Mouse (Mus musculus): ENCODE data around the gene Gstt3. TPM values are rescaled to one million over a fixed set of nuclear protein-coding genes. Genes with fewer than 3 reads are reported as not detected.

The Gstt3 gene
- polyA plus RNA-seq, 1 experiment from 2014 or later = 19.9 TPM

DNA sequence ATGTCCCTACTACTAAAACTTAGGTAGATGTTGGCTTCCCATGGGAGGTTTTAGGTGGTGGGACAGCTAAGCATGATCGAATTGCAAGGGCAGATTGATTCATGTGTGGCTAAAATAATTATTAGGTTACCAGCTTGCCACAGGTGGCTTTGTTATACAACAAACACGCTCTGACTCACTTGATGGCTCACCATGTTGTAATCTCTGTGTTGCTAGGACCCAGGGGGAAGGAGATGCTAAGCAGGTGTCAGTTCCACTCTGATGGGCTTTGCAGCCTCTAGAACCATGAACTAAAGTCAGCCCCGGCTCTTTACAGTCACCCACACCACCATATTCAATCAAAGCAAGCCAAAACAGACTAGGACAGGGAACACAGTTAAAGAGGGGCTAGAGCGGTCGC, 38.7 kb upstream of the Gstt3 start:
- no peak overlapping the region for H3K9ac ChIP-seq (ENCODE audit: low read depth, low read length)
- H3K4me2 ChIP-seq (ENCODE audit: low read depth, low read length) = no peak overlapping the region
- no peak overlapping the region for H3K4me3 ChIP-seq (ENCODE audit: low read depth, low read length)
- H3K4me1 ChIP-seq (ENCODE audit: control insufficient read depth, insufficient read depth, low read length) = no peaks in the 10 kb centered on the region
- no peaks in the 10 kb centered on the region for H3K36me3 ChIP-seq (ENCODE audit: control insufficient read depth, insufficient read depth, low read length)
- H3K27ac ChIP-seq (replicated peaks; ENCODE audit: low read depth, low read length) = no peak overlapping the region
- H3K27me3 ChIP-seq (replicated peaks; ENCODE audit: control insufficient read depth, insufficient read depth, low read length) = no peaks in the 10 kb centered on the region
- ATAC-seq (ENCODE audit: low read depth) (no peak), DNase-seq (ENCODE audit: low spot score) (no peak)
- 75% methylated on average over 5 of the region's 5 CpGs for whole genome bisulfite sequencing
- H3K9me3 ChIP-seq (ENCODE audit: control insufficient read depth, low read length) = no peaks in the 10 kb centered on the region; the same call in 1 of the 2 replicates

DNA sequence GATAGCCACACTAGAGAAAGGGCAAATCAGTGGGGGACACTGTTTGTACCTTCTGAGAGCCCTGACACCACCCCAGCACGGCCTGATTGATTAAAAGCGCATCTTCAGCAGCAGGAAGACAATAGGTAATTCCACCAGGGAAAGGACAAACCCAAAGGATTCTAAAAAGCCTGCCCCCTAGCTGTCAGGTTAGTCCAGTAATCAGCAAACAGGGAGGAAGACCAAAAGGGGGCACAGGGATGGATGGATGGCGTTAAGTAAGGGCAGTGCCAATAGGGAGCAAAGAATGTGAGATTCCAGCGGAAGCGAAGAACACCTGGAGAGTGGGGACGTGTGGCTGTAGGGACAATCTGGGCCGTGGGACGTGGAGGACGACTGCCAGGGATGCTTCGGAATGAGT, 37.4 kb upstream of the Gstt3 start:
- ATAC-seq (ENCODE audit: low read depth) (no peak), DNase-seq (ENCODE audit: low spot score) (no peak)
- WGBS = 58% methylated on average over 10 of the region's 10 CpGs
- no peak overlapping the region for H3K27ac ChIP-seq (replicated peaks; ENCODE audit: low read depth, low read length)
- H3K4me1 ChIP-seq (ENCODE audit: control insufficient read depth, insufficient read depth, low read length) = no peaks in the 10 kb centered on the region
- no peak overlapping the region for H3K9ac ChIP-seq (ENCODE audit: low read depth, low read length)
- H3K4me3 ChIP-seq (ENCODE audit: low read depth, low read length) = no peak overlapping the region
- H3K36me3 ChIP-seq (ENCODE audit: control insufficient read depth, insufficient read depth, low read length) = no peaks in the 10 kb centered on the region
- no peaks in the 10 kb centered on the region; the same call in 1 of the 2 replicates for H3K9me3 ChIP-seq (ENCODE audit: control insufficient read depth, low read length)
- no peaks in the 10 kb centered on the region for H3K27me3 ChIP-seq (replicated peaks; ENCODE audit: control insufficient read depth, insufficient read depth, low read length)
- H3K4me2 ChIP-seq (ENCODE audit: low read depth, low read length) = no peak overlapping the region

DNA sequence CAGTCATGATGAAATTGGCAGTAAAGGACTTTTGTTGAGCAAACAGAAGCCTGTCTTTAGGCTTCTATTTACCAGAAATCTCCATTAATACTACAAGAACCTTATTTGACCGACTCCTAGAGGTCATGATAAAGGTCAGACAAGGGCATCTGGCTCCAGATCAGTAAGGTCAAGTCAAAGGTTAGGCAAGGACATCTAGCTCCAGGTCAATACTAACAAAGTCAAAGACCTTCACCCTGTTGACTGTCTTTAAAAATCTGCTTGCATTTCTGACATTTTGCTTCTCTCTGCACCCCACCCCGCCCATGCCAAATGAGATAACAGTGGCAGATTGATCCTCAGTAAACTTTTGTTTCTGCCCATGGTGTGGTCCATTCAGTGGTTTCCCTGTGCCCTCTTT, 23.0 kb upstream of the Gstt3 start:
- Histone ChIP-seq H3K4me3 (ENCODE audit: low read depth, low read length) (no peak overlapping the region), H3K4me2 (ENCODE audit: low read depth, low read length) (no peak overlapping the region), H3K4me1 (ENCODE audit: control insufficient read depth, insufficient read depth, low read length) (no peaks in the 10 kb centered on the region), H3K36me3 (ENCODE audit: control insufficient read depth, insufficient read depth, low read length) (no peaks in the 10 kb centered on the region), H3K27ac (replicated peaks; ENCODE audit: low read depth, low read length) (no peak overlapping the region), H3K9me3 (ENCODE audit: control insufficient read depth, low read length) (no peaks in the 10 kb centered on the region), H3K27me3 (replicated peaks; ENCODE audit: control insufficient read depth, insufficient read depth, low read length) (no peaks in the 10 kb centered on the region), H3K9ac (ENCODE audit: low read depth, low read length) (no peak overlapping the region)
- ATAC-seq (ENCODE audit: low read depth) = no peak
- no peak for DNase-seq (ENCODE audit: low spot score)
- 78% methylated on average over 2 of the region's 2 CpGs for WGBS

DNA sequence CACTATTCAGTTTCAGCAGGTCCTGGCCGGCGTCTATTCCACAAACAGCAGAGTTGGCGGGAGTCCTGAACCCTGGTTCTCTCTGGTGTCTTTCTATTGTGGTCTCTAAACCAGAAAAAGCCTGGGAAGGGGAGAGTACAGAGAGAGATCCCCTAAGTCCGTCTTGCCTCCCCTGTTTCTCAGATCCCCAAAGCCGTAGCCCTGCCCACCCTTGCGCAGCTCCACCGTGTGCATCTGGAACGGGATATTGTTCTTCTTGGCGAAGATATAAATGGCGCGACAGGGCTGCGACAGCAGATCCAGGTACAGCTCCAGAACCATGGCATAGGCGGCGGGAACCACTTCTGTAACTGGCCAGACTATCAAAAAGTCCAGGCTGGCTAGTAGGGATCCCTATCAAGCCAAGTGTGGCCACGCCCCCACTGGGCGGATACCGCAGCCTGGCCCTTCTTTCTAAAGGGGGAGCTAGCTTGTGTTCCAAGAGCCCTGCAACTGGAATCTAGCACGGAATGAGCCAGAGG, 17.0 kb upstream of the Gstt3 start, which contains the start of gene Gstt1:
Gene Gstt1, minus strand, starts transcription at position 409 of the 521 bp plus-strand sequence.
- H3K4me3 ChIP-seq (ENCODE audit: low read depth, low read length) = peak within 1 kb of the TSS; percentile 44
- under 1% methylated on average over 16 of the region's 18 CpGs for WGBS
- peak within 1 kb of the TSS; percentile 28; the same call in 1 of the 2 replicates for H3K27ac ChIP-seq (replicated peaks; ENCODE audit: low read depth, low read length)
- no peaks in the 10 kb centered on the region for H3K27me3 ChIP-seq (replicated peaks; ENCODE audit: control insufficient read depth, insufficient read depth, low read length)
- peak within 1 kb of the TSS; percentile 57 for H3K9ac ChIP-seq (ENCODE audit: low read depth, low read length)
- peaks cover 10% of the 10 kb centered on the region for H3K4me1 ChIP-seq (ENCODE audit: control insufficient read depth, insufficient read depth, low read length)
- H3K4me2 ChIP-seq (ENCODE audit: low read depth, low read length) = peak within 1 kb of the TSS; percentile 72
- no peaks in the 10 kb centered on the region for H3K9me3 ChIP-seq (ENCODE audit: control insufficient read depth, low read length)
- DNase-seq (ENCODE audit: low spot score) = peak; percentile 55
- no peaks in the 10 kb centered on the region for H3K36me3 ChIP-seq (ENCODE audit: control insufficient read depth, insufficient read depth, low read length)
- ATAC-seq (ENCODE audit: low read depth) = peak; percentile 44; the same call in 1 of the 2 replicates

DNA sequence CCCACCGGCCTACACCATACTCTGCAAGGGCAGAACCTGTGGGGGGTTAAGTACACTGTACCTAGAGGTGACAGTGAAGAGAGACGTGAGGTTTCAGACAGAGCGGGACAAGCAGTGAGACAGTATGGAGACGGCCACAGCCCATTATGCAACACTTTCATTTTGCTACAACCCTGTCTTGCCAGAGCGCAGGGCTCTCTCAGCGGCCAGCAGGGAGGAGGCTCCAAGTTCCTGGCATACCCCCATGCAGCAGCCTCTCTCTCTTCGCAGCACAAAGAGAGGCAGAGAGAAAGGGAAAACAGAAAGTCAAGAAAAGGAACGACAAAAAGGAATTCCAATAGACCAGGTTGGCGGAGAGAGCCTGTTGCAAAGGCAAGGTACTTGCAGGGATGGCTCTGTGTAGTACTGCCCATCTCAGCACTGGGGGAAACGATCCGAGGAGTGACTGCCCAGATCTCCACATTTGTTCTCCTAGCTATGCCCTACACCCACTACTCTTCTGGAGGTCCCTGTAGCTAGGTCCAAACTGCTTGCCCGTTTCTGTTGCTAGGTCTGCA, 16.5 kb upstream of the Gstt3 start:
- Histone ChIP-seq H3K27me3 (replicated peaks; ENCODE audit: control insufficient read depth, insufficient read depth, low read length) (no peaks in the 10 kb centered on the region), H3K9me3 (ENCODE audit: control insufficient read depth, low read length) (no peaks in the 10 kb centered on the region), H3K4me1 (ENCODE audit: control insufficient read depth, insufficient read depth, low read length) (peaks cover 10% of the 10 kb centered on the region), H3K9ac (ENCODE audit: low read depth, low read length) (peak overlapping the region; percentile 57), H3K36me3 (ENCODE audit: control insufficient read depth, insufficient read depth, low read length) (no peaks in the 10 kb centered on the region), H3K4me3 (ENCODE audit: low read depth, low read length) (peak overlapping the region; percentile 44), H3K27ac (replicated peaks; ENCODE audit: low read depth, low read length) (peak overlapping the region; percentile 28; the same call in 1 of the 2 replicates), H3K4me2 (ENCODE audit: low read depth, low read length) (peak overlapping the region; percentile 72)
- WGBS = 1% methylated on average over 10 of the region's 12 CpGs
- peak; percentile 62; the same call in 1 of the 2 replicates for ATAC-seq (ENCODE audit: low read depth)
- DNase-seq (ENCODE audit: low spot score) = peak; percentile 33

DNA sequence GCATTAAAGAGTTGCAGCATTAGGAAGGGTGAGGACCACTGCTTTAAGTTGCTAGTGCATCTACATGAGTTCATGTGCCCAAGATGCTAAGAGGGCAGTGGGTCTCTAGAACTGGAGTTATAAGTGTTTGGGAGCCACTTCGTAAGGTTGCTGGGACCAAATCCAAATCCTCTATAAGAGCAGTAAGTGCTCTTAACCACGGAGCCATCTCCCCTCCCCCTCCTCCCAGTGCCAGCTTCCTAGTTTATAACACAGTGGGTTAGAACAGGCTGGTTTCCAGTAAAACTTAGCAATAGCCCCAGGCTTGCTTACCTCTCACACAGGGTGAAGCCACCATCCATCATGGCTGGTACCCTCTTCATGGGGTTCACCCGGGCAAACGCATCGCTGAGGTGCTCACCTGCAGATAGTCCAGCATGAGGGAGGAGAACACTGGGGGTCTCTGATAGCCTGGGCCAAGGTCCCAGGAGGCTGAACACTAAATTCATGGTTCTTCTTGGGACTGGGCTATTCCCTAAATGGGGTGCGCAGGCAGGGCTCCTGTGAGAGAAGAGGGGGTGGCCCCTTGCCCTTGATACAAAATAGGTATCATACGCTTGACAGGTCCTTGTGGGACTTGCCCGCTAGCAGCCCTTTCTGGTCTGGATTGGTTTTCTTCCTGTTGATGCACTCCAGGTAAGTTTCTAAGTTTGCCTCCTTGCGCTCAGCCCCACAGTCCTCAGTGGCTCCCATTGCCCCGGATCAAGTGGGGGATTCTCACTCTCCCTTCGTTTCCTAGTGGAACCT, 15.7 kb upstream of the Gstt3 start:
- no peak for ATAC-seq (ENCODE audit: low read depth)
- Histone ChIP-seq H3K9me3 (ENCODE audit: control insufficient read depth, low read length) (no peaks in the 10 kb centered on the region), H3K4me2 (ENCODE audit: low read depth, low read length) (peak overlapping the region; percentile 72), H3K9ac (ENCODE audit: low read depth, low read length) (peak overlapping the region; percentile 57), H3K27me3 (replicated peaks; ENCODE audit: control insufficient read depth, insufficient read depth, low read length) (no peaks in the 10 kb centered on the region), H3K36me3 (ENCODE audit: control insufficient read depth, insufficient read depth, low read length) (no peaks in the 10 kb centered on the region), H3K4me1 (ENCODE audit: control insufficient read depth, insufficient read depth, low read length) (peaks cover 10% of the 10 kb centered on the region), H3K4me3 (ENCODE audit: low read depth, low read length) (peak overlapping the region; percentile 44), H3K27ac (replicated peaks; ENCODE audit: low read depth, low read length) (no peak overlapping the region)
- WGBS = 48% methylated on average over 11 of the region's 11 CpGs
- no peak for DNase-seq (ENCODE audit: low spot score)

DNA sequence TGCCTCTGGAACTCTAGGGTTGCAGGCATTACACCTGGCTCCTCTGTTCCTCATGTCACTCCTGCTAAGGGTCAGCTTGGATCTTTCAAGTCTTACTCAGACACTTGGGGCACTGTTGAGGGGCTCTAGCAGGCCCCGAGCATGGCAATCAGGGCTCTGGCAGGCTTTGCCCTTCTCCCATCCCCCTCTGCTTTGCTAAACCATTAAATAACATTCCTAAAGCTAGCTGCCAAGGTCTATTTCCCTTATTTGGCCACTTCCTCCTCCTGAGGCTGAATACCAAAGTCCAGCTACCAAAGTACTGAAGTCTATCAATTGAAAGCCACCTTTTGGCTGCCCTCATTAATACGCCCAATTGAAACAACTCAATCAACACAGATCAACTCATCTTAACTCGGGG, 13.7 kb upstream of the Gstt3 start:
- ATAC-seq (ENCODE audit: low read depth) (no peak), DNase-seq (ENCODE audit: low spot score) (peak; percentile 60)
- H3K9ac ChIP-seq (ENCODE audit: low read depth, low read length) = no peak overlapping the region
- no peak overlapping the region for H3K4me2 ChIP-seq (ENCODE audit: low read depth, low read length)
- H3K27ac ChIP-seq (replicated peaks; ENCODE audit: low read depth, low read length) = no peak overlapping the region
- WGBS = 26% methylated on average over 3 of the region's 3 CpGs
- no peak overlapping the region for H3K4me3 ChIP-seq (ENCODE audit: low read depth, low read length)
- peaks cover 10% of the 10 kb centered on the region for H3K4me1 ChIP-seq (ENCODE audit: control insufficient read depth, insufficient read depth, low read length)
- no peaks in the 10 kb centered on the region for H3K9me3 ChIP-seq (ENCODE audit: control insufficient read depth, low read length)
- no peaks in the 10 kb centered on the region for H3K36me3 ChIP-seq (ENCODE audit: control insufficient read depth, insufficient read depth, low read length)
- no peaks in the 10 kb centered on the region for H3K27me3 ChIP-seq (replicated peaks; ENCODE audit: control insufficient read depth, insufficient read depth, low read length)

DNA sequence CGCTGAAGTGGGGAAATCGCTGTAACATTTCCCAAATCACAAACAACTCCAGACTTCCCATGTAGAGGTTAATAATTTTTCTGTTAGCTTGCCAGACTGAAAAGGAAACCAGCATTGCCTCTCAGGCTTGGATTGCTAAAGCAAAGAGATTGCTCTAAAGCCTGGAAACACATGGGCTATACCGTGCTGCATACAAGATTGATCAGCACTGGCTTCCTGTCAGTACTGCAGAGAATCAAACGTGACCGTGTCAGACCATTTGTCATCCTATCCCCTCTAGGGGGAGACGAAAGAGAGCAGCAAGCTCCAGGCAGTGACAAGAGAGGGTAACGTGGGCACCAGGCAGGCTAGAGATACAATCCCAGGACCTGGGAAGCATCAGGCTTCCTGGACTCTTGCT, 9.6 kb upstream of the Gstt3 start:
- WGBS = 8% methylated on average over 7 of the region's 7 CpGs
- Histone ChIP-seq H3K27me3 (replicated peaks; ENCODE audit: control insufficient read depth, insufficient read depth, low read length) (no peaks in the 10 kb centered on the region), H3K4me3 (ENCODE audit: low read depth, low read length) (no peak overlapping the region), H3K9ac (ENCODE audit: low read depth, low read length) (peak overlapping the region; percentile 46), H3K36me3 (ENCODE audit: control insufficient read depth, insufficient read depth, low read length) (no peaks in the 10 kb centered on the region), H3K9me3 (ENCODE audit: control insufficient read depth, low read length) (no peaks in the 10 kb centered on the region), H3K4me1 (ENCODE audit: control insufficient read depth, insufficient read depth, low read length) (peaks cover 6% of the 10 kb centered on the region), H3K4me2 (ENCODE audit: low read depth, low read length) (no peak overlapping the region), H3K27ac (replicated peaks; ENCODE audit: low read depth, low read length) (no peak overlapping the region)
- DNase-seq (ENCODE audit: low spot score) (peak; percentile 62), ATAC-seq (ENCODE audit: low read depth) (0 out of 2 replicates have a peak, but pooled peaks have one; percentile 6)
